Mouse (Mus musculus): ENCODE measurements around the gene 4933411K16Rik. TPM values are rescaled to one million over a fixed set of nuclear protein-coding genes. Genes with fewer than 3 reads are reported as not detected.

Gene 4933411K16Rik
- polyA plus RNA-seq, 1 experiment from 2014 or later: not detected

DNA sequence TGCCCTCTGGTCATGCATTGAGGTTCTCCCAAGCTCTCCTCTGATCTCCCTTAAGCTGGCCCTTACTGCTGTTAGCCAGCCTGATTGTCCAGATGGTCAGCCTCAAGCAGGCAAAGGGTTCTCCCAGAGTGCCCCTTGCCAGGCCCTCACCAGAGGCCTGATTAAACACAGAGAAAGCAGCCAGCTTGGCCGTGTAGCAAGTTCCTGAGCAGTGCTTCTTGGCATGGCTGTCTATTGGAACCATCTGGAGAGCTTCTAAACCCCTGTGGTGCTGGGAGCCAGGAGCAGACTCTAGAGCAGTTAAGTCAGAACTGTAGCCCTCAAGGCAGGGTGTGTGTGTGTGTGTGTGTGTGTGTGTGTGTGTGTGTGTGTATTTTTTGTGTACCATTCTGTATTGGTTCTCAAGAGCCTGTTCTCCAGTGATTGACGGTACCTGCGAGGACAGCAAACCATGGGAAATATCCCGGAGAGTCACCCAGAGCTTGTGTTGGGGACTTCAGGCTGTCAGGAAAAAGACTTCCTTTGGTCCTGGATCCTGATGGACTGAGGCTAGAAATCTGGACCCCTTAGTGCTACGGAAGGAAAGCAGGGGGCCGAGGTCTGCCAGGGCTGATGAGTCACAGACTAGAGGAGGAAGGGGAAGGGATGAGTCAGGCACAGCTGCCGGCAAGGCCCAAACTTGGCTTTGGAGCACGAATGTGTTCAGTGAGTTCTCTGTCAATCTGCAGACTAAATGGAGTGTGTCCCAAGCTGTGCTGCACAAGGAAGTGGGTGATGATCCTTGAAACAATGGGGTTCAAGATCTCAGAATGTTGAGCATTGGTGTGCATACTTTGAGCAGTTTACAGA is 34.4 kb upstream of the 4933411K16Rik start:
- H3K9ac ChIP-seq: no peak overlapping the region
- no peak for ATAC-seq
- no peaks in the 10 kb centered on the region for H3K9me3 ChIP-seq (replicated peaks)
- H3K4me1 ChIP-seq: no peaks in the 10 kb centered on the region
- no peak overlapping the region for H3K4me2 ChIP-seq
- no peak overlapping the region for H3K4me3 ChIP-seq
- no peaks in the 10 kb centered on the region for H3K36me3 ChIP-seq (ENCODE audit: poor library complexity, severe bottlenecking)
- no peak overlapping the region for H3K27ac ChIP-seq
- 86% methylated on average over 8 of the region's 8 CpGs for WGBS
- H3K27me3 ChIP-seq: no peaks in the 10 kb centered on the region

DNA sequence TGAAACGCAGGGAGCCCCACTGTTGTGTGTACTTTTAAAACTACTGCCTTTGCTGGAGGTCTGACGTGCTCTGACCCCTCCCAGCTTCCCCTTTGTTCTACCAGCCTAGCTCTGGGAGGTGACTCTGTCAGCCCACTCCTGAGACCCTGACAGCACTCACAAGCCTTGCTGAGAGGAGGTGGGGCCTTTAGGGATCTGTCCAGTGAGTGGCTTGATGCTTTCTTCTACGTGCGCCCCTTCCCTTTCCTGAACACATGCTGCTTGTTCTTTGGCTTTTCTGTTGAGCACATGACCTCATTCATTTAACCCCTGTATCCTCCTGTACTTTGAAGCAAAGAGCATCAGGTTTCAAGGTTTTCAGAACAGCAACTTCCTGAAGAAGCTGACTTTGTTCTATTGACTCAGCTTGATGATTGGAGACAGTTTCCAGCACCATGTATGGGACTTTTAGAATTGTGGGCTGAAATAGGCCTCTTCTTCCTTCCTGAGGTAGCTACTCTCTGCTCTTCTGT is 33.0 kb upstream of the 4933411K16Rik start:
- Histone ChIP-seq H3K9ac (no peak overlapping the region), H3K4me3 (no peak overlapping the region), H3K27ac (no peak overlapping the region), H3K36me3 (ENCODE audit: poor library complexity, severe bottlenecking) (no peaks in the 10 kb centered on the region), H3K4me2 (no peak overlapping the region), H3K4me1 (no peaks in the 10 kb centered on the region), H3K27me3 (no peaks in the 10 kb centered on the region), H3K9me3 (replicated peaks) (no peaks in the 10 kb centered on the region)
- WGBS: 46% methylated on average over 4 of the region's 4 CpGs
- ATAC-seq: no peak

DNA sequence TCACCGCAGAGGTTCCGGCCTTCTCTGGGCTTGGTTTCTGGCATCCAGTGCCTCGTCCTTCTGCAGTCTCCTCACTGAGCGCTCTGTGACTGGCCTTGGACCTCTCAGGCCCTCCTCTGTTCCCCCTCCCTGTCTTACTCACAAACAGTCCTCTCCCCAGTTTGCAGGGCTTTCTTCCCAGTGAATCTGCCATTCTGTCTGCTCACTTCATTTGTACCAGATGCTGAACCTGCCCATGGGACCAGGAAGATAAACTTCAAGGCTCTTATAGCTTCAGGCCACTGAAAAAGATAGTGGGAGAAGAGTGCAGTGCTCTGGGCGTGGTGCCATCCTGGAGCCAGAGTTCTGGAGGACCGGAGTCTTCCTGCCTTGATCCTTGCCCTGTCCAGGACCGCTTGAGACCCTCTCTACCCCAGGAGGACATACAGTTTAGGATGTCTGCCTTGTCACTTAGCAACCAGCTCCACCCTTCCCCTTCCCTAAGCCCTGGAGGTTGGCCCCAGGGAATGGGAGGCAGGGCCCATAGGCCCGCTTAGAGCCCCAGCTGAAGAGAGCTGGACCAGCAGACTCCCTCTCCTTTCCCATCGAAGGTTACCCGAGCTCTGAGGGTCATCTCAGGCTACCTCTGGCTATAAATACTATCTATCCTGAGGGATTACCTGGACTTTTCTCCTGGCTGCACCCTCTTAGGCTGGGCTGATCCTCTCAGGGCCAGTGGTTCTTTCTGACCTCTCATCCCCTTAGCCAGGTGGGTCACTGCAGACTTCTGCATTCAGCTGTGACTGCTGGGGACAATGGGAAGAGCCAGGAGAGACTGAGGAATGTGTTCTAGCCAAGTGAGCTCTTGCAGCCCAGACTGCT is 30.1 kb upstream of the 4933411K16Rik start:
- H3K4me1 ChIP-seq: no peaks in the 10 kb centered on the region
- no peaks in the 10 kb centered on the region for H3K27me3 ChIP-seq
- no peak for ATAC-seq
- WGBS: 73% methylated on average over 10 of the region's 10 CpGs
- H3K36me3 ChIP-seq (ENCODE audit: poor library complexity, severe bottlenecking): no peaks in the 10 kb centered on the region
- no peak overlapping the region for H3K4me3 ChIP-seq
- no peaks in the 10 kb centered on the region for H3K9me3 ChIP-seq (replicated peaks)
- no peak overlapping the region for H3K4me2 ChIP-seq
- no peak overlapping the region for H3K27ac ChIP-seq
- no peak overlapping the region for H3K9ac ChIP-seq

- Histone ChIP-seq H3K9ac (no peak overlapping the region), H3K4me3 (no peak overlapping the region), H3K27me3 (no peaks in the 10 kb centered on the region), H3K36me3 (ENCODE audit: poor library complexity, severe bottlenecking) (no peaks in the 10 kb centered on the region), H3K27ac (no peak overlapping the region), H3K9me3 (replicated peaks) (no peaks in the 10 kb centered on the region), H3K4me1 (no peaks in the 10 kb centered on the region), H3K4me2 (no peak overlapping the region)
- no peak for ATAC-seq
- WGBS: 84% methylated on average over 2 of the region's 2 CpGs
Observed at GRCm38 (mm10) chr19:42022542-42022848, 29.6 kb upstream of the 4933411K16Rik start.

DNA sequence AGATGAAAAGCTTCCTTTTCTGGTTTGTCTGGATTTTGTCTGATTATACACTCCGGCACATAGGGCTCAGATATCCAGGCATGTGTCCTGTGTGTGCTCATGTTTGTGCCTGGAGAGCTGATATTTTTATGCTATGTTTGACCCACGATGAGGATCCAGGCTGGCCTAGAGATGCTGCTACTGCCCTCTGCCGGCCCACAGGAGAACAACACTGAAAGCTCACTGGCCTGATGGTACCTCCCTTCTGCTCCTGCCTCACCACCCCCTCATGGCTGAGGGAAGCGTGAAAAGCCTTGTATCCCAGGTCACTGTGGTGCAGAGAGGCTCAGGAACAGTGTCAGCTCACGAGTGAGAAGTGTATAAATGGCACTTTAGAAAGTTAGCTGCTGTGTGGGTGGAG is 25.9 kb upstream of the 4933411K16Rik start:
- Histone ChIP-seq H3K36me3 (ENCODE audit: poor library complexity, severe bottlenecking) (no peaks in the 10 kb centered on the region), H3K4me3 (no peak overlapping the region), H3K27ac (no peak overlapping the region), H3K4me2 (no peak overlapping the region), H3K4me1 (no peaks in the 10 kb centered on the region), H3K27me3 (no peaks in the 10 kb centered on the region), H3K9ac (no peak overlapping the region), H3K9me3 (replicated peaks) (no peaks in the 10 kb centered on the region)
- peak; percentile 71 for ATAC-seq
- 8% methylated on average over 5 of the region's 5 CpGs for WGBS

DNA sequence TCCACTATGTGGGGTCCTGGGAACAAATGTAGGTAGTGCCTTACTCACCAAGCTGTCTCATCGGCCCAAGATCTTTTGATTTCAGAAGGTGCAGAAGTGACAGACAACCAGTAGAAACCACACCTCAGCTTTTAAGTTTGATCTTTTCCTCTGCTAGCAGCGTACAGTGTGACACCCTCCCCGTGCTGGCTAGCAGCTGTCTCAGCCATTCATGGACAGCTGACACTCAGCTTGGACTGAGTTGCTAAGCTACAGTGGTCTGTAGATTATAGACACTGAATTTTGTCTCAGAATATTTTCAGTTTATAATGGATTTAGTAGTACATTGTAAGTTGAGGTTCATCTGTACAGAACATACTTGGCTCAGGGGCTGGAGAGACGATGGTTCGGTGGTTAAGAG is 20.9 kb upstream of the 4933411K16Rik start:
- no peak overlapping the region for H3K4me2 ChIP-seq
- H3K27me3 ChIP-seq: no peaks in the 10 kb centered on the region
- no peak for ATAC-seq
- WGBS: 82% methylated on average over 5 of the region's 5 CpGs
- no peak overlapping the region for H3K9ac ChIP-seq
- H3K36me3 ChIP-seq (ENCODE audit: poor library complexity, severe bottlenecking): 0 out of 2 replicates have a peak, but pooled peaks cover 4% of the 10 kb centered on the region
- no peak overlapping the region for H3K4me3 ChIP-seq
- no peak overlapping the region for H3K27ac ChIP-seq
- no peaks in the 10 kb centered on the region for H3K9me3 ChIP-seq (replicated peaks)
- H3K4me1 ChIP-seq: peaks cover 6% of the 10 kb centered on the region; the same call in 1 of the 2 replicates

DNA sequence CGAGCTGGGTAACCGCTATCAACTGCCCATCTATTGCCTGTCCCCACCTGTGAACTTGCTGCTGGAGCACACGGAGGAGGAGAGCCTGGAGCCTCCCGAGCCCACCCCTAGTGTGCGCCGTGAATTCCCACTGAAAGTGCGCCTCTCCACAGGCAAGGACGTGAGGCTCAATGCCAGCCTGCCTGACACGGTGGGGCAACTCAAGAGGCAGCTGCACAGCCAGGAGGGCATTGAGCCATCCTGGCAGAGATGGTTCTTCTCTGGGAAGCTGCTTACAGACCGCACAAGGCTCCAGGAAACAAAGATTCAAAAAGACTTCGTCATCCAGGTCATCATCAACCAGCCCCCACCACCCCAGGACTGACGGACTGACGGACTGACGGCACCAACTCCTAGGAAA is 18.4 kb upstream of the 4933411K16Rik start:
- WGBS: 80% methylated on average over 14 of the region's 14 CpGs
- Histone ChIP-seq H3K27ac (no peak overlapping the region), H3K4me2 (no peak overlapping the region)

GRCm38 (mm10) chr19:42034146-42034775 is 17.8 kb upstream of the 4933411K16Rik start:
- WGBS: 78% methylated on average over 9 of the region's 9 CpGs
- H3K36me3 ChIP-seq (ENCODE audit: poor library complexity, severe bottlenecking): 0 out of 2 replicates have a peak, but pooled peaks cover 4% of the 10 kb centered on the region
- H3K4me3 ChIP-seq: no peak overlapping the region
- H3K4me1 ChIP-seq: peaks cover 6% of the 10 kb centered on the region; the same call in 1 of the 2 replicates
- no peak overlapping the region for H3K27ac ChIP-seq
- no peak for ATAC-seq
- no peak overlapping the region for H3K4me2 ChIP-seq
- no peaks in the 10 kb centered on the region for H3K9me3 ChIP-seq (replicated peaks)
- H3K9ac ChIP-seq: 0 out of 2 replicates have a peak overlapping the region, but pooled peaks have one; percentile 4
- H3K27me3 ChIP-seq: no peaks in the 10 kb centered on the region

More for the DNA sequence above, 18.4 kb upstream of the 4933411K16Rik start:
- Histone ChIP-seq H3K36me3 (ENCODE audit: poor library complexity, severe bottlenecking) (0 out of 2 replicates have a peak, but pooled peaks cover 4% of the 10 kb centered on the region), H3K4me1 (peaks cover 6% of the 10 kb centered on the region; the same call in 1 of the 2 replicates), H3K9ac (no peak overlapping the region), H3K9me3 (replicated peaks) (no peaks in the 10 kb centered on the region), H3K4me3 (no peak overlapping the region), H3K27me3 (no peaks in the 10 kb centered on the region)
- no peak for ATAC-seq

- Histone ChIP-seq H3K9ac (no peak overlapping the region), H3K36me3 (ENCODE audit: poor library complexity, severe bottlenecking) (0 out of 2 replicates have a peak, but pooled peaks cover 4% of the 10 kb centered on the region), H3K9me3 (replicated peaks) (no peaks in the 10 kb centered on the region), H3K27me3 (peaks cover 3% of the 10 kb centered on the region; the same call in 1 of the 2 replicates), H3K27ac (no peak overlapping the region), H3K4me3 (no peak overlapping the region), H3K4me2 (no peak overlapping the region), H3K4me1 (peaks cover 6% of the 10 kb centered on the region; the same call in 1 of the 2 replicates)
- ATAC-seq: no peak
- WGBS: 64% methylated on average over 11 of the region's 11 CpGs
Observed at GRCm38 (mm10) chr19:42034881-42035455, 17.1 kb upstream of the 4933411K16Rik start.

DNA sequence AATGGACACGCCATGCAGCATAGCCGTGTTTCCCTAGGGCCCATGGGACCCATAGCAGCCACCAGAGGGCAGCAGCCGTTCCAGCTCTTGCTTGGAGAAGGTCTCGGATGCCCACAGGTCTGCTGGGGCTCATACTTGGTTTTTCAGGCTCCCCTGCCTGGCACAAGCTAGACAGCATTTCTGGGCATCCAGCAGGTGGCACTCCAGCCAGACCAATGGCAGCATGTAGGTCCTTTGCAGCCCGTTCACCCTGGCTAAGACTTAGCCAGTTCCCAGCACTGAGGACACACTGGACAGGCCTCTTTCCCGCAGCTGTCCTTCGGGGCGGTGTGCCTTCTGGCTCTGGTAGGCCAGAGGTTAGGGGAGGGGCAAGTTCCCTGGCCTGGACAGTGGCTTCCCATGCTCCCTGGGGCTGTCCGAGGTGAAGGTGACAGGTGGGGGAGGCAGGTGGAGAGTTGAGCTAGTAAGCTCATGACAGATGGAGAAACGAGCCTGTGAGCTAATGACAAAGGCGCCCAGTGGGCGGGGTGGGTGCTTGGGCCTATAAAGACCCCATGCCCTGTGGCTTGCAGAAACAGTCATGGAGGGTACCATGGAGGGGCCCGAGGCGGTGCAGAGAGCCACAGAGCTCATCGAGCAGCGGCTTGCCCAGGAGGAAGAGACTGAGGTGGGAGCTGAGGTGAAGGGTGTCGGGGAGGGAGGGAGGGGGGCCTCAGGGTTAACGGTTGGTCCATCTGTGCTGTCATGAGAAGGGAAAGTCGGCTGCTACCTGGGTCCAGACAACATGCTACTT is 16.4 kb upstream of the 4933411K16Rik start, which contains the start of gene Ankrd2:
Ankrd2 (plus strand) TSS at position 545 of the 793 bp plus-strand sequence.
- H3K4me3 ChIP-seq: no peak within 1 kb of the TSS
- no peaks in the 10 kb centered on the region for H3K9me3 ChIP-seq (replicated peaks)
- peaks cover 7% of the 10 kb centered on the region; the same call in 1 of the 2 replicates for H3K27me3 ChIP-seq
- peaks cover 6% of the 10 kb centered on the region; the same call in 1 of the 2 replicates for H3K4me1 ChIP-seq
- H3K27ac ChIP-seq: no peak within 1 kb of the TSS
- H3K36me3 ChIP-seq (ENCODE audit: poor library complexity, severe bottlenecking): 0 out of 2 replicates have a peak, but pooled peaks cover 4% of the 10 kb centered on the region
- ATAC-seq: peak; percentile 86
- H3K9ac ChIP-seq: no peak within 1 kb of the TSS
- 63% methylated on average over 19 of the region's 19 CpGs for WGBS
- H3K4me2 ChIP-seq: no peak within 1 kb of the TSS
